Mouse (Mus musculus): ENCODE measurements at regions not wholly inside any gene's neighbourhood (a gene's known extent, or its start where the extent isn't known, plus 50 kb on each side); places are given as distances from the start of the nearest gene placed in this dataset.

- DNase-seq (ENCODE audit: low read depth) = no peak
Observed at GRCm38 (mm10) chr14:71432364-71432763, 832.7 kb upstream of the Fam160b2 start.
